Mouse (Mus musculus): Measurements from ENCODE around the gene Pgc.

The Pgc gene

DNA sequence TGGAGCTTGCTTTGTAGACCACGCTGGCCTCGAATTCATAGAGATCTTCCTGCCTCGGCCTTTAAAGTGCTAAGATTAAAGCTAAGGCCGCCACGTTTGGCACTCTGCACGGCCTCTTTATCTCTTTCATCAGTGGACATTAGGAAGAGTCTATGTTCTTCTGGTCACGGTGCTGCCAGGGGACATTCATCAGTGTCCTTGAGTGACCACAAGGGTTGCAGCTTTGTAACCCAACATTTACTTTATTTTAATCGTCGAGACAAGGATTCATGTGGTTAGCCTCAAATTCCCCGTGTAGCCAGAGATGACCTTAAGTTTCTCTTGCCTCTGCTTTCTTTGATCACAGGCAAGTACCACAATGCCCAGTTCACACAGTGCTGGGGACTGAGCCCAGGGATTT is 53.8 kb downstream of the Pgc start:
- no peak for DNase-seq (ENCODE audit: low read depth in 1 of 2, low spot score in 2 of 2)

GRCm38 (mm10) chr17:47782486-47782885 is 55.8 kb downstream of the Pgc start:
- no peak for DNase-seq (ENCODE audit: low read depth in 1 of 2, low spot score in 2 of 2)

GRCm38 (mm10) chr17:47783445-47784223 is 57.0 kb downstream of the Pgc start:
- no peak for DNase-seq (ENCODE audit: low read depth in 1 of 2, low spot score in 2 of 2)

All from monocyte, adult 2 months (primary cell).